Mouse (Mus musculus) liver, embryonic 14.5 days (tissue): ENCODE data around the gene Reps2.

Source experiments
- CTCF ChIP-seq: IDR thresholded peaks from 2 replicates; pipeline ENCODE4 v1.5.1; 2016; ENCODE audit warnings: antibody characterized with exemption, low read depth, control low read depth
- EP300 ChIP-seq: IDR thresholded peaks from 2 replicates; pipeline ENCODE4 v1.6.1; 2016; ENCODE audit warnings: antibody characterized with exemption, low read depth

DNA sequence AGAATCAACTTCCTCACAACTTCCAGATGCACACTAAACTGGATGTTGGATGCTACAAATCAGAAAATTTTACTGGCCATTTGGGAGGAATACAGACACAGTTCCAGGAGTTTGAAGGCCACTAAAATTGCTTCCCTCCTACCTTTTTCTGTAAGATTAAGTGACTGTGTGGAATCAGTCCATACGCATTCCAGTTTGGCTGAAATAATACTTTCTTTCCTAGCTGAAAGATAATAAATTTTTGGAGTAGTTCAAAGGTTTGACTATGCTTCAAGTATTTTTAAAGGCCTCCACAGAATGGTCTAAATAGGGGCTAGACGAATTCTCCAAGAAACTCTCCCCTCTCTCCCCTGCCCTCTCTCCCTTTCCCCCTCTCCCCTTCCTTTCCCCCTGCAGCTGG lies 75.0 kb downstream of the Reps2 start:
- TF ChIP-seq CTCF, result no peak
- TF ChIP-seq EP300, result no peak
